Mouse (Mus musculus): ENCODE measurements around the gene Riok2. TPM values are rescaled to one million over a fixed set of nuclear protein-coding genes. Genes with fewer than 3 reads are reported as not detected.

Gene Riok2
- 11.5 TPM for polyA plus RNA-seq (2014; fragmentation: Illumina TruSeq; extraction: RNeasy Lipid Tissue Mini Kit (QIAGEN cat#74804); ENCODE audit: insufficient read depth, low read depth, low replicate concordance)

DNA sequence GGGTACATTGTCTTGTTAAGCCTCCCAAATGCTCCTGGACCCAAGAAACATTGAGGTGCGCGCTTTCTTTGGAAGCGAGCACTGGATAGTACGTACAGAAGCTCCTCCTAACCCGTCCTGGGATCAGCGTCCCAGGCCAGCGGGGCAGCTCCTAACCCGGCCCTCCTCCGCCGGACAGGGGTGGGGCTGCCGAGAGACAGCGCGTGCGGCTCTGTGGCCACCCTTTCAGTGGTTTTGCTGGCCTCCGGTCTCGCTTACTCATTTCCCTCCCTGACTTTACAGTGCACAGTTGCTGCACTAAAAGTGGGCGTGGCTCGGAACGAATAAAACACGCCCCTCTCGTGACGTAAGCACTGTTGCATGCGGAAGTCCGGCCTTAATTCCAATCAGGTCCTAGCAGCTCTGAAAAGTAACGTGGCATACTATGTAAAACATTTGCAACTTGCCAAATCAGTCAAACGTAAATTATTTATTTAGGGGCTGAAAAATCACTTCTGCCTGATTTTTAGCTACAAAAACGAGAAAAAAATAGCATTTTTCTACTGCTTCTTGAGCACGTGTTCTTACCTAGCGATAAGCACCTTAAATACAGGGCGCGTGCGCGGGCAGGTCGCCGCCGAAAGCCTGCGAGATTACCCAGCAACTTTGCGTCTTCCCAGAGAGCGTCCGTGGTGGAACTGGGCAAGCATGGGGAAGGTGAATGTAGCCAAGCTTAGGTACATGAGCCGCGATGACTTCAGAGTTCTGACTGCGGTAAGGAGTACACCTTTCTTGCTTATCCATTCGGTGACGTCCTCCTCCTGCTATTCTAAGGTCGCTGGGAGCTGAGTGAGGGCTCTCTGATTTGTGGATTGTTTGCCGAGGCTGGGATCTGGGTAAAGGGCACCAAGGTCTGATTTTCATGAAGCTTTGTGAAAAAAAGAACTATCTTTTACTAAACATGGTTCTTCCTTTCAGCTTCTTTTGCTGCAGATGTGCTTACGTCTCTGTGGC lies at the start of gene Riok2:
Gene Riok2 (plus strand): TSS at position 392 of the 993 bp plus-strand sequence.

DNA sequence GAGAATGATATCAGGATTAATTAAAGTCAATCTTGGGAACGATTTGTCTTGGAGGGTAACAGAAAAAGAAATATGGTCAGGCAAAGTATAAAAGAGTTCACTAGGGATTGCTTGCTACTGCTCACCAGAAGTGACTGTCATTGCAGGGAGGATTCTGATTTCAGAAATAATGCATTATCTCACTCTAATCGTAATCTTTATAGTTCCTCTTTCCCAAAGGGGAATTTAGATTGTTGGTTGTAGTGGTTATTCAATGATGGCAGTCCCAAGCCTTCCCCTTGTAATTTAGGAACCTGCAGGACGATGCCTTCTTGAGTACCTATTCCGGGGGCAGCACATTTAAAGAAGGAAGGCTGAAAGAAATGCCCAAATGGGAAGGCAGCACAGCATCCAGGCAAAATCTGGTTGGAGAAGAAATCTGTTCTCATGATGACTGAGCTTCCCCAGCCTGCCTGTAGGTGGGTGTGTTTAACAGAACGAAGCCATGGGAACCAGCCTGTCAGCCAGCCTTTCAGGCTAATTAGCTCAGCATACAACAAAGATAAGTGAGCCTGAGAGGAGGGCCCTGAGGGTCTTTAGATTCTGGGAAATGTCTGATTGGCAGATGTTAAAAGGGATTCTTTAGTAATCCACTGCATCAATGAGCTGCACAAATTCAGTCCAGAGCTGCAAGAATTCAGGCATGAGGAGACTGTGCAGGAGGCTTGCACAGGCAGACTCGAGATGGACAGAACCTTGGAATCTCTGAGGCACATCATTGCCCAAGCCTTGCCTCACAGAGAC lies 28.3 kb downstream of the Riok2 start, which contains the start of gene Lix1:
Gene Lix1 (plus strand): TSS at position 451 of the 783 bp plus-strand sequence.

Other genes starting within 250 kb of the Riok2 start
- 0.85 TPM for gene Lix1, start 28.4 kb downstream of the Riok2 start, polyA plus RNA-seq (2014; fragmentation: Illumina TruSeq; extraction: RNeasy Lipid Tissue Mini Kit (QIAGEN cat#74804); ENCODE audit: insufficient read depth, low read depth, low replicate concordance)